Mouse (Mus musculus): ENCODE results near the gene Gm973. TPM values are rescaled to one million over a fixed set of nuclear protein-coding genes. Genes with fewer than 3 reads are reported as not detected.

The Gm973 gene
- total and polyA plus RNA-seq, 3 experiments = 0.23 TPM; not detected in 2

GRCm38 (mm10) chr1:59602531-59603416 lies 86.7 kb downstream of the Gm973 start:
- TF ChIP-seq UBTF (IDR thresholded peaks at IDR 0.05; ENCODE audit: borderline replicate concordance, insufficient read depth, low read depth, low read length) (no peak), MYC (IDR thresholded peaks at IDR 0.05; ENCODE audit: low read depth, low read length) (no peak), ELF1 (IDR thresholded peaks at IDR 0.05; ENCODE audit: low read depth, low read length) (no peak), TBP (IDR thresholded peaks at IDR 0.05; ENCODE audit: low read depth, low read length) (no peak), SMC3 (IDR thresholded peaks at IDR 0.05; ENCODE audit: low read depth, low read length) (no peak), NRF1 (IDR thresholded peaks at IDR 0.05; ENCODE audit: insufficient read depth, low read depth, low read length, poor library complexity, severe bottlenecking) (no peak), HCFC1 (IDR thresholded peaks at IDR 0.05; ENCODE audit: low read depth, low read length) (no peak), MXI1 (IDR thresholded peaks at IDR 0.05; ENCODE audit: low read depth, low read length) (no peak), MYB (IDR thresholded peaks at IDR 0.05; ENCODE audit: low read depth, low read length) (no peak), SIN3A (IDR thresholded peaks at IDR 0.05; ENCODE audit: low read length) (no peak), POLR2AphosphoS5 (IDR thresholded peaks at IDR 0.05; ENCODE audit: borderline replicate concordance, low read depth, low read length) (no peak), CTCF (IDR thresholded peaks at IDR 0.05 in 2 of 3, conservative IDR thresholded peaks at IDR 0.05 in 1 of 3; ENCODE audit: control insufficient read depth in 1 of 3, insufficient read depth in 1 of 3, low read depth in 2 of 3, low read length in 3 of 3, poor library complexity in 1 of 3, severe bottlenecking in 1 of 3) (no peak), USF1 (IDR thresholded peaks at IDR 0.05; ENCODE audit: low read depth, low read length) (no peak), TAL1 (IDR thresholded peaks at IDR 0.05; ENCODE audit: low read length) (no peak), EP300 (IDR thresholded peaks at IDR 0.05; ENCODE audit: low read depth in 1 of 2, low read length in 2 of 2) (no peak)
- no peaks in the 10 kb centered on the region for H3K4me1 ChIP-seq (ENCODE audit: control insufficient read depth in 1 of 2, insufficient read depth in 2 of 2, low read length in 2 of 2)
- no peak for DNase-seq (ENCODE audit: low read depth, low spot score)

GRCm38 (mm10) chr1:59603417-59603712 lies 87.3 kb downstream of the Gm973 start:
- no peak overlapping the region for H3K4me3 ChIP-seq (ENCODE audit: control insufficient read depth in 1 of 2, insufficient read depth in 1 of 2, low read depth in 2 of 2, low read length in 2 of 2)
- no peak overlapping the region for H3K9ac ChIP-seq (ENCODE audit: control insufficient read depth, low read depth, low read length, poor library complexity, severe bottlenecking)
- H3K79me2 ChIP-seq (ENCODE audit: control insufficient read depth, insufficient read depth, low read length, poor library complexity) = no peaks in the 10 kb centered on the region
- H3K4me1 ChIP-seq (ENCODE audit: control insufficient read depth in 1 of 2, insufficient read depth in 2 of 2, low read length in 2 of 2) = no peaks in the 10 kb centered on the region
- peaks cover 3 to 6% of the 10 kb centered on the region in 2 experiments for H3K27me3 ChIP-seq (ENCODE audit: control insufficient read depth in 1 of 2, insufficient read depth in 2 of 2, low read length in 2 of 2)
- no peaks in the 10 kb centered on the region for H3K9me3 ChIP-seq (replicated peaks; ENCODE audit: insufficient read depth, low read length)
- TF ChIP-seq JUND (IDR thresholded peaks at IDR 0.05; ENCODE audit: low read depth, low read length) (no peak), RCOR1 (IDR thresholded peaks at IDR 0.05; ENCODE audit: low read depth, low read length) (no peak), CHD1 (IDR thresholded peaks at IDR 0.05; ENCODE audit: low read depth, low read length) (no peak), NELFE (IDR thresholded peaks at IDR 0.05; ENCODE audit: low read depth, low read length) (no peak), E2F4 (IDR thresholded peaks at IDR 0.05; ENCODE audit: borderline replicate concordance, low read depth, low read length) (no peak), RAD21 (IDR thresholded peaks at IDR 0.05; ENCODE audit: low read depth, low read length) (no peak), NRF1 (IDR thresholded peaks at IDR 0.05; ENCODE audit: insufficient read depth, low read depth, low read length, poor library complexity, severe bottlenecking) (no peak), UBTF (IDR thresholded peaks at IDR 0.05; ENCODE audit: borderline replicate concordance, insufficient read depth, low read depth, low read length) (no peak), ZMIZ1 (IDR thresholded peaks at IDR 0.05; ENCODE audit: low read depth, low read length) (no peak), ELF1 (IDR thresholded peaks at IDR 0.05; ENCODE audit: low read depth, low read length) (no peak)
- no peaks in the 10 kb centered on the region for H3K36me3 ChIP-seq (ENCODE audit: control insufficient read depth in 1 of 2, insufficient read depth in 2 of 2, low read length in 2 of 2)
- no peak for DNase-seq (ENCODE audit: low read depth, low spot score)
- H3K27ac ChIP-seq (ENCODE audit: control insufficient read depth, low read depth, low read length) = no peak overlapping the region

More at GRCm38 (mm10) chr1:59602531-59603416, 86.7 kb downstream of the Gm973 start:
- Histone ChIP-seq H3K4me3 (ENCODE audit: control insufficient read depth in 1 of 2, insufficient read depth in 1 of 2, low read depth in 2 of 2, low read length in 2 of 2) (no peak overlapping the region), H3K79me2 (ENCODE audit: control insufficient read depth, insufficient read depth, low read length, poor library complexity) (no peaks in the 10 kb centered on the region), H3K9ac (ENCODE audit: control insufficient read depth, low read depth, low read length, poor library complexity, severe bottlenecking) (no peak overlapping the region), H3K27me3 (ENCODE audit: control insufficient read depth in 1 of 2, insufficient read depth in 2 of 2, low read length in 2 of 2) (peaks cover 3 to 8% of the 10 kb centered on the region in 2 experiments), H3K9me3 (replicated peaks; ENCODE audit: insufficient read depth, low read length) (no peaks in the 10 kb centered on the region), H3K36me3 (ENCODE audit: control insufficient read depth in 1 of 2, insufficient read depth in 2 of 2, low read length in 2 of 2) (no peaks in the 10 kb centered on the region), H3K27ac (ENCODE audit: control insufficient read depth, low read depth, low read length) (no peak overlapping the region)

Data from MEL (cell line).